Mouse (Mus musculus) spleen, adult 18-20 months (tissue): ENCODE results near the gene Abcb5.

Experiments
- DNase-seq, 2 experiments: peaks; one replicate each; pipeline ENCODE4 v3.0.0; 2022; ENCODE audit warnings: mixed read lengths in 2 of 2

The Abcb5 gene

GRCm38 (mm10) chr12:118847861-118848495 lies 118.2 kb downstream of the Abcb5 start:
- no peak for DNase-seq

- no peak for DNase-seq
Measured at GRCm38 (mm10) chr12:118847381-118847780, 118.8 kb downstream of the Abcb5 start.

- DNase-seq, result no peak
Measured at GRCm38 (mm10) chr12:118846649-118847321, 119.4 kb downstream of the Abcb5 start.

GRCm38 (mm10) chr12:118846221-118846620 lies 120.0 kb downstream of the Abcb5 start, which contains the start of gene Sp8:
TSS of gene Sp8 (plus strand) at chr12:118846329.
- DNase-seq, result no peak

- no peak for DNase-seq
Measured at GRCm38 (mm10) chr12:118845351-118845750, 120.9 kb downstream of the Abcb5 start.

- DNase-seq, result no peak
Measured at GRCm38 (mm10) chr12:118844841-118845240, 121.4 kb downstream of the Abcb5 start.

GRCm38 (mm10) chr12:118844111-118844510 lies 122.1 kb downstream of the Abcb5 start:
- DNase-seq, result no peak

- DNase-seq, result no peak
Measured at GRCm38 (mm10) chr12:118842671-118843411, 123.4 kb downstream of the Abcb5 start.

GRCm38 (mm10) chr12:118841971-118842550 lies 124.2 kb downstream of the Abcb5 start:
- DNase-seq, result no peak

GRCm38 (mm10) chr12:118841381-118841922 lies 124.8 kb downstream of the Abcb5 start:
- no peak for DNase-seq

- no peak for DNase-seq
Measured at GRCm38 (mm10) chr12:118840861-118841260, 125.4 kb downstream of the Abcb5 start.

GRCm38 (mm10) chr12:118840301-118840700 lies 125.9 kb downstream of the Abcb5 start:
- DNase-seq, result no peak

GRCm38 (mm10) chr12:118839398-118839797 lies 126.8 kb downstream of the Abcb5 start:
- DNase-seq, result no peak

GRCm38 (mm10) chr12:118838260-118838659 lies 128.0 kb downstream of the Abcb5 start:
- DNase-seq, result no peak

GRCm38 (mm10) chr12:118837361-118837760 lies 128.9 kb downstream of the Abcb5 start:
- DNase-seq, result no peak

GRCm38 (mm10) chr12:118836411-118837341 lies 129.5 kb downstream of the Abcb5 start:
- no peak for DNase-seq

- DNase-seq, result no peak
Measured at GRCm38 (mm10) chr12:118829881-118830280, 136.3 kb downstream of the Abcb5 start.
